Mouse (Mus musculus) layer of hippocampus, adult 2 months (tissue): ENCODE measurements around the gene Eci2. TPM values are rescaled to one million over a fixed set of nuclear protein-coding genes. Genes with fewer than 3 reads are reported as not detected.
"Not testable (repeated sequence)": the region's sequence is repeated elsewhere in the genome, so short reads cannot be mapped to it uniquely, and the experiment has no call there.

Experiments
- DNase-seq, 2 experiments: peaks; one replicate each; pipeline ENCODE4 v3.0.0; 2022; ENCODE audit warnings: low spot score in 2 of 2
- H3K27ac ChIP-seq: fragments of 200-600 bp; 2 replicates; pipeline ENCODE4 v1.8.1; 2022
- H3K4me3 ChIP-seq: fragments of 200-600 bp; 2 replicates; pipeline ENCODE4 v1.8.1; 2022; ENCODE audit warnings: mild to moderate bottlenecking
- CTCF ChIP-seq: fragments of 200-600 bp; conservative IDR thresholded peaks from 2 replicates; pipeline ENCODE4 v1.8.1; 2022; ENCODE audit warnings: antibody characterized with exemption, mild to moderate bottlenecking, moderate library complexity
- total RNA-seq, 2 experiments: library from RNA; stranded (reverse); gene quantifications; 2 replicates each; pipeline ENCODE4 v1.2.3; 2021

Gene Eci2
- total RNA-seq, 2 experiments from 2014 or later: 46.8 to 51.7 TPM

- Histone ChIP-seq H3K4me3 (no peak overlapping the region), H3K27ac (no peak overlapping the region)
- DNase-seq: no peak
- no peak for TF ChIP-seq CTCF
These were observed 6.5 kb downstream of the Eci2 start for GRCm38 (mm10) chr13:35020383-35020782.

- H3K27ac ChIP-seq: no peak overlapping the region
- H3K4me3 ChIP-seq: no peak overlapping the region
- no peak for TF ChIP-seq CTCF
- no peak for DNase-seq
These were observed 7.9 kb downstream of the Eci2 start for GRCm38 (mm10) chr13:35018866-35019536.

- Histone ChIP-seq H3K27ac (no peak overlapping the region), H3K4me3 (no peak overlapping the region)
- no peak for DNase-seq
- no peak for TF ChIP-seq CTCF
These were observed 9.5 kb downstream of the Eci2 start for GRCm38 (mm10) chr13:35017392-35017791.

GRCm38 (mm10) chr13:35016067-35016466 lies 10.8 kb downstream of the Eci2 start:
- DNase-seq: no peak
- no peak overlapping the region for H3K27ac ChIP-seq
- TF ChIP-seq CTCF: no peak
- H3K4me3 ChIP-seq: no peak overlapping the region

GRCm38 (mm10) chr13:34995925-34996324 lies 31.0 kb downstream of the Eci2 start:
- no peak for TF ChIP-seq CTCF

GRCm38 (mm10) chr13:34993983-34994811 lies 32.7 kb downstream of the Eci2 start:
- peak overlapping the region; percentile 93 for H3K27ac ChIP-seq
- peak overlapping the region; percentile 82 for H3K4me3 ChIP-seq
- DNase-seq: peak; percentile 88 to 91
- TF ChIP-seq CTCF: no peak

More at GRCm38 (mm10) chr13:34995925-34996324, 31.0 kb downstream of the Eci2 start:
- no peak overlapping the region for H3K27ac ChIP-seq
- H3K4me3 ChIP-seq: no peak overlapping the region
- no peak for DNase-seq

- no peak for TF ChIP-seq CTCF
- H3K27ac ChIP-seq: peak overlapping the region; percentile 93
- peak in 1 of 2 experiments; percentile 23 for DNase-seq
- H3K4me3 ChIP-seq: peak overlapping the region; percentile 82
These were observed 33.3 kb downstream of the Eci2 start for GRCm38 (mm10) chr13:34993595-34993982.

GRCm38 (mm10) chr13:34993085-34993484 lies 33.8 kb downstream of the Eci2 start:
- Histone ChIP-seq H3K4me3 (peak overlapping the region; percentile 82), H3K27ac (peak overlapping the region; percentile 93; the same call in 1 of the 2 replicates)
- DNase-seq: no peak
- TF ChIP-seq CTCF: no peak

GRCm38 (mm10) chr13:34991581-34992273 lies 35.2 kb downstream of the Eci2 start:
- H3K27ac ChIP-seq: no peak overlapping the region
- no peak for TF ChIP-seq CTCF
- H3K4me3 ChIP-seq: no peak overlapping the region
- no peak for DNase-seq

- H3K27ac ChIP-seq, DNase-seq, H3K4me3 ChIP-seq: not testable (repeated sequence)
These were observed 43.4 kb downstream of the Eci2 start for GRCm38 (mm10) chr13:34983479-34983878.

GRCm38 (mm10) chr13:34978635-34979034 lies 48.3 kb downstream of the Eci2 start:
- not testable (repeated sequence) for H3K27ac ChIP-seq, DNase-seq, H3K4me3 ChIP-seq

- no peak overlapping the region for H3K27ac ChIP-seq
- no peak for DNase-seq
- TF ChIP-seq CTCF: no peak
These were observed 49.5 kb downstream of the Eci2 start for GRCm38 (mm10) chr13:34977410-34977809.

GRCm38 (mm10) chr13:34976116-34976515 lies 50.8 kb downstream of the Eci2 start:
- DNase-seq: no peak
- TF ChIP-seq CTCF: no peak
- Histone ChIP-seq H3K4me3 (no peak overlapping the region), H3K27ac (no peak overlapping the region)

More at GRCm38 (mm10) chr13:34977410-34977809, 49.5 kb downstream of the Eci2 start:
- no peak overlapping the region for H3K4me3 ChIP-seq
